8 mouse cellular contexts compared by ENCODE assay signal in the genomic region with DNA sequence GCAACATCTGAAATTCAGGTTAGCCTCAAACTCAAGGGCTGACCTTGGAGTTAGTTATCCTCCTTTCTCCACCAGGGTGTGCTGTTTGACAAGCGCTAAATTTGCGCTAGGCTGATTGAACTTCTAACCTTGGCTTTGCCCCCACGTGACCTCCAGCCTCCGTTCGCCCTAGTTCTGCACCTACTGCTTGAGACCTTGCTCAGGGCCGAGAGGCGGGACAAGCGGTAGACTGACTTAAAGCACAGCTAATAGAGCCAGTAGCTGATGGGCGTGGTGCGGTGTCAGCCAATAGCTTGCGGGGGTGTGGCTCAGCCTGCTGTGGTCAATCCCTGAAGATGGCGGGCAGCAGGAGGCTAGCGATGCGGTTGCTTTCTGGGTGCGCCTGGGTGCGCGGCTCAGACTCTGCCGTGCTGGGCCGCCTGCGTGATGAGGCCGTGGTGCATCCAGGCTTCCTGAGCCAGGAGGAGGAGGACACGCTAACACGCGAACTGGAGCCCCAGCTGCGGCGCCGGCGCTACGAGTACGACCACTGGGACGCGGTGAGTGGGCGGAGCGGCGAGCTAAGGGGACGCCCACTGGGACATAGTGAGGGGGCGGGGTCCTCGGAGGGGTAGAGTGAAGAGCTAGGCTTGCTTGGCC. TPM values are rescaled to one million over a fixed set of nuclear protein-coding genes. Genes with fewer than 3 reads are reported as not detected.
A peak's percentile ranks its signal among the peaks of the same experiment; 100 is the strongest.
DNase-seq lines count a peak whose midpoint lies in the region; ATAC-seq lines count a peak whose summit lies in the region.

A gene (plus strand): TSS at position 311 of the 639 bp plus-strand sequence.

- WGBS in heart, embryonic 14.5 days: under 1% methylated on average over 38 of the region's 38 CpGs
- WGBS in liver, embryonic 13.5 days (ENCODE audit: insufficient replicate concordance): under 1% methylated on average over 38 of the region's 38 CpGs
- WGBS in stomach, embryonic 16.5 days: under 1% methylated on average over 38 of the region's 38 CpGs

- no peaks in the 10 kb centered on the region for H3K27me3 ChIP-seq in heart, embryonic 14.5 days (ENCODE audit: control insufficient read depth, insufficient read depth, low read length)
- H3K27me3 ChIP-seq in liver, embryonic 13.5 days: no peaks in the 10 kb centered on the region
- no peaks in the 10 kb centered on the region for H3K27me3 ChIP-seq in stomach, embryonic 16.5 days (ENCODE audit: control insufficient read depth, insufficient read depth, low read length)

- peak within 1 kb of the TSS; percentile 72 for H3K9ac ChIP-seq in heart, embryonic 14.5 days (ENCODE audit: low read length)
- peak within 1 kb of the TSS; percentile 74 for H3K9ac ChIP-seq in liver, embryonic 13.5 days
- H3K9ac ChIP-seq in stomach, embryonic 16.5 days (ENCODE audit: low read length): peak within 1 kb of the TSS; percentile 73

- peaks cover 26 to 29% of the 10 kb centered on the region in 2 experiments for H3K4me1 ChIP-seq in heart, embryonic 14.5 days (ENCODE audit: control insufficient read depth in 2 of 2, insufficient read depth in 2 of 2, low read length in 2 of 2)
- H3K4me1 ChIP-seq in liver, embryonic 13.5 days (replicated peaks): peaks cover 36% of the 10 kb centered on the region
- H3K4me1 ChIP-seq in stomach, embryonic 16.5 days (ENCODE audit: control insufficient read depth, insufficient read depth, low read length): peaks cover 8% of the 10 kb centered on the region; the same call in 1 of the 2 replicates

- peak; percentile 100 for ATAC-seq in CD4-positive, CD25-positive, alpha-beta regulatory T cell, adult 4 months
- ATAC-seq in heart, embryonic 14.5 days (ENCODE audit: insufficient number of reproducible peaks, insufficient read depth, low FRiP score, low read depth): peak; percentile 99
- peak; percentile 99 for ATAC-seq in liver, embryonic 13.5 days (ENCODE audit: low read depth)
- peak; percentile 99 for ATAC-seq in stomach, embryonic 16.5 days (ENCODE audit: insufficient read depth, low FRiP score)

- H3K36me3 ChIP-seq in heart, embryonic 14.5 days (ENCODE audit: control insufficient read depth, insufficient read depth, low read length): peaks cover 68% of the 10 kb centered on the region
- H3K36me3 ChIP-seq in liver, embryonic 13.5 days: peaks cover 63% of the 10 kb centered on the region
- peaks cover 24% of the 10 kb centered on the region for H3K36me3 ChIP-seq in stomach, embryonic 16.5 days (ENCODE audit: control insufficient read depth, insufficient read depth, low read length)

- peak within 1 kb of the TSS; percentile 63 for H3K4me2 ChIP-seq in heart, embryonic 14.5 days (ENCODE audit: low read length)
- H3K4me2 ChIP-seq in liver, embryonic 13.5 days: peak within 1 kb of the TSS; percentile 90
- peak within 1 kb of the TSS; percentile 80 for H3K4me2 ChIP-seq in stomach, embryonic 16.5 days (ENCODE audit: low read depth, low read length)

- no peaks in the 10 kb centered on the region for H3K9me3 ChIP-seq in heart, embryonic 14.5 days (ENCODE audit: control insufficient read depth, low read length)
- no peaks in the 10 kb centered on the region for H3K9me3 ChIP-seq in liver, embryonic 13.5 days (replicated peaks)
- no peaks in the 10 kb centered on the region for H3K9me3 ChIP-seq in stomach, embryonic 16.5 days (replicated peaks; ENCODE audit: control insufficient read depth, low read length)

- DNase-seq in c-Kit-negative CD71-positive TER-119-positive erythroid progenitor cells, embryonic 14.5 days (ENCODE audit: low read depth, low spot score): peak; percentile 97
- peak; percentile 99 for DNase-seq in fibroblast of lung, adult 2 months (ENCODE audit: low read depth)
- peak; percentile 98 for DNase-seq in kidney, postnatal 14 days
- DNase-seq in liver, embryonic 13.5 days: peak; percentile 97
- DNase-seq in neural tube, embryonic 10.5 days (ENCODE audit: extremely low spot score, low spot score): peak; percentile 93

- peak within 1 kb of the TSS; percentile 61 to 72; a peak in 2 of 4 replicates for H3K27ac ChIP-seq in heart, embryonic 14.5 days (replicated peaks in 1 of 2; ENCODE audit: control insufficient read depth in 1 of 2, insufficient read depth in 1 of 2, low read depth in 2 of 2, low read length in 2 of 2)
- H3K27ac ChIP-seq in liver, embryonic 13.5 days: peak within 1 kb of the TSS; percentile 61
- peak within 1 kb of the TSS; percentile 53; the same call in 1 of the 2 replicates for H3K27ac ChIP-seq in stomach, embryonic 16.5 days (ENCODE audit: low read length)

- peak within 1 kb of the TSS; percentile 77 to 80 for H3K4me3 ChIP-seq in heart, embryonic 14.5 days (ENCODE audit: control insufficient read depth in 1 of 2, insufficient read depth in 1 of 2, low read depth in 1 of 2, low read length in 2 of 2)
- H3K4me3 ChIP-seq in liver, embryonic 13.5 days (replicated peaks): peak within 1 kb of the TSS; percentile 83
- H3K4me3 ChIP-seq in stomach, embryonic 16.5 days (replicated peaks; ENCODE audit: low read length): peak within 1 kb of the TSS; percentile 72

RNA-seq across cellular contexts. Expression of the gene that starts here (rescaled TPM):
- 10 to 100 TPM; 21.6 to 25.1 TPM for polyA plus RNA-seq in CD4-positive, CD25-positive, alpha-beta regulatory T cell, adult 4 months (2017; shearing (Covaris generic))
- polyA plus RNA-seq in heart, embryonic 14.5 days (2014; fragmentation: Nextera tagmentation; extraction: Ambion mirVana): 54.9 and 55.7 TPM in 2 replicates
- 19.7 and 20.9 TPM in 2 replicates for polyA plus RNA-seq in liver, embryonic 13.5 days (2015; fragmentation: Nextera tagmentation; extraction: Ambion mirVana)
- 31.1 and 35.7 TPM in 2 replicates for polyA plus RNA-seq in stomach, embryonic 16.5 days (2015; fragmentation: Nextera tagmentation; extraction: Ambion mirVana)

Comparison
In these comparisons a context has a peak if more than half of its experiments do, and no peak if none do; other contexts are left out.
1. Peak in every context shown above with its lines: DNase-seq, ATAC-seq, H3K4me3 ChIP-seq and H3K27ac ChIP-seq.